Mouse (Mus musculus): ENCODE results near the gene Rbm45. TPM values are rescaled to one million over a fixed set of nuclear protein-coding genes. Genes with fewer than 3 reads are reported as not detected.

Rbm45 gene
- 10.0 and 11.7 TPM in 2 replicates for polyA plus RNA-seq (2015; fragmentation: Nextera tagmentation; extraction: Ambion mirVana)

GRCm38 (mm10) chr2:76369821-76370655 is at the start of gene Rbm45:
Gene Rbm45, plus strand, starts transcription at chr2:76369984.

GRCm38 (mm10) chr2:76338215-76339156 is 31.3 kb upstream of the Rbm45 start, which contains the start of gene Pde11a:
Gene Pde11a, minus strand, starts transcription at chr2:76338774.

GRCm38 (mm10) chr2:76360226-76360625 is 9.6 kb upstream of the Rbm45 start, which contains the start of gene Cyct:
Gene Cyct, minus strand, starts transcription at chr2:76360450.

GRCm38 (mm10) chr2:76406151-76406936 is 36.6 kb downstream of the Rbm45 start, which contains the start of gene Osbpl6:
Gene Osbpl6, plus strand, starts transcription at chr2:76406508.

Other genes with a start within 250 kb of the Rbm45 start
- gene Pde11a, start 31.2 kb upstream of the Rbm45 start, polyA plus RNA-seq (2015; fragmentation: Nextera tagmentation; extraction: Ambion mirVana) = not detected in 2 replicates
- gene Cyct, start 9.5 kb upstream of the Rbm45 start, polyA plus RNA-seq (2015; fragmentation: Nextera tagmentation; extraction: Ambion mirVana) = 0.35 TPM in 1 of 2 replicates, not detected in the other
- gene Osbpl6, start 36.5 kb downstream of the Rbm45 start, polyA plus RNA-seq (2015; fragmentation: Nextera tagmentation; extraction: Ambion mirVana) = 3.2 and 4.1 TPM in 2 replicates